Mouse (Mus musculus) forelimb bud, embryonic 11.5 days (tissue): ENCODE data around the gene Olfr1162.
"Not testable (repeated sequence)": the region's sequence is repeated elsewhere in the genome, so short reads cannot be mapped to it uniquely, and the experiment has no call there.

Experiments
- DNase-seq: peaks from one replicate; pipeline ENCODE4 v3.0.0-alpha.2; 2012; ENCODE audit warnings: low read depth, low spot score

Gene Olfr1162

GRCm38 (mm10) chr2:88051029-88051428 lies at the start of gene Olfr1162:
TSS of gene Olfr1162 (minus strand) at chr2:88051129.
- no peak for DNase-seq

- DNase-seq, result no peak
Measured at GRCm38 (mm10) chr2:88093866-88094265, 42.9 kb upstream of the Olfr1162 start, which contains the start of gene Olfr1164. TSS of gene Olfr1164 (minus strand) at chr2:88093966.

GRCm38 (mm10) chr2:88071730-88072129 lies 20.8 kb upstream of the Olfr1162 start, which contains the start of gene Olfr1163:
TSS of gene Olfr1163 (minus strand) at chr2:88071830.
- DNase-seq, result no peak

- DNase-seq, result no peak
Measured at GRCm38 (mm10) chr2:88063587-88063986, 12.7 kb upstream of the Olfr1162 start.

- DNase-seq, result no peak
Measured at GRCm38 (mm10) chr2:88037599-88037998, 13.3 kb downstream of the Olfr1162 start, which contains the start of gene Olfr73. TSS of gene Olfr73 (minus strand) at chr2:88037699.

- not testable (repeated sequence) for DNase-seq
Measured at GRCm38 (mm10) chr2:88022474-88022873, 28.5 kb downstream of the Olfr1162 start, which contains the start of gene Olfr1161. TSS of gene Olfr1161 (plus strand) at chr2:88022774.

- DNase-seq, result no peak
Measured at GRCm38 (mm10) chr2:88007515-88008318, 43.2 kb downstream of the Olfr1162 start, which contains the start of gene Olfr1160. TSS of gene Olfr1160 (minus strand) at chr2:88008268.
